Mouse (Mus musculus) liver, adult 2 months (tissue): ENCODE measurements around the gene Pbx3. TPM values are rescaled to one million over a fixed set of nuclear protein-coding genes. Genes with fewer than 3 reads are reported as not detected.
A peak's percentile ranks its signal among the peaks of the same experiment; 100 is the strongest.

ENCODE experiments used
- DNase-seq: peaks from one replicate; pipeline ENCODE4 v3.0.0-alpha.2; 2011; ENCODE audit warnings: low read depth, low spot score; ENCODE audit errors: extremely low read depth
- H3K27ac ChIP-seq: fragments of 200-500 bp; replicated peaks from 2 replicates; pipeline ENCODE4 v1.5.1; 2012; ENCODE audit warnings: low read depth, mild to moderate bottlenecking, control low read depth, inconsistent platforms, low read length; ENCODE audit not compliant: insufficient read depth
- H3K27me3 ChIP-seq: fragments of 200-500 bp; 2 replicates; pipeline ENCODE4 v1.6.1; 2012; ENCODE audit warnings: mild to moderate bottlenecking, moderate library complexity, low read length, inconsistent platforms; ENCODE audit not compliant: control insufficient read depth, insufficient read depth
- H3K36me3 ChIP-seq: fragments of 200-500 bp; 2 replicates; pipeline ENCODE4 v1.6.1; 2012; ENCODE audit warnings: low read length, inconsistent platforms; ENCODE audit not compliant: control insufficient read depth, insufficient read depth
- H3K4me1 ChIP-seq: fragments of 200-500 bp; 2 replicates; pipeline ENCODE4 v1.6.1; 2011; ENCODE audit warnings: low read length; ENCODE audit not compliant: control insufficient read depth, insufficient read depth
- H3K4me3 ChIP-seq: fragments of 200-500 bp; 2 replicates; pipeline ENCODE4 v1.5.1; 2011; ENCODE audit warnings: low read depth, mild to moderate bottlenecking, control low read depth, low read length, moderate library complexity; ENCODE audit not compliant: insufficient read depth
- H3K79me2 ChIP-seq: fragments of 200-500 bp; 2 replicates; pipeline ENCODE4 v1.6.1; 2012; ENCODE audit warnings: inconsistent platforms, mild to moderate bottlenecking, low read length, moderate library complexity; ENCODE audit not compliant: control insufficient read depth, insufficient read depth
- H3K9ac ChIP-seq: fragments of 200-500 bp; 2 replicates; pipeline ENCODE4 v1.6.1; 2012; ENCODE audit warnings: low read depth, mild to moderate bottlenecking, control low read depth, inconsistent platforms, low read length
- CTCF ChIP-seq: fragments of 200-500 bp; IDR thresholded peaks from 2 replicates; pipeline ENCODE4 v1.5.1; 2011; ENCODE audit warnings: low read depth, low read length, control low read depth
- POLR2A ChIP-seq: fragments of 200-500 bp; IDR thresholded peaks from 2 replicates; pipeline ENCODE4 v1.6.1; 2011; ENCODE audit warnings: low read length, control low read depth; ENCODE audit not compliant: insufficient read depth; ENCODE audit errors: extremely low read depth
- WGBS: fragments of 180-500 bp; shearing (Covaris S2); methylation state at CpG from one replicate; pipeline ENCODE4 v1.1.7; 2018; 5-methylcytosine and 5-hydroxymethylcytosine counted together
- polyA plus RNA-seq: library from polyadenylated mRNA; depleted of rRNA; stranded (reverse); fragments of >200 nt; gene quantifications from 2 replicates; pipeline ENCODE4 v1.2.3, GENCODE M21; 2012
- total RNA-seq: library from RNA; depleted of rRNA; stranded (reverse); fragments of >200 nt; gene quantifications from 2 replicates; pipeline ENCODE4 v1.2.3, GENCODE M21; 2014

Gene Pbx3
- total and polyA plus RNA-seq, 2 experiments: 1.0 to 1.9 TPM

DNA sequence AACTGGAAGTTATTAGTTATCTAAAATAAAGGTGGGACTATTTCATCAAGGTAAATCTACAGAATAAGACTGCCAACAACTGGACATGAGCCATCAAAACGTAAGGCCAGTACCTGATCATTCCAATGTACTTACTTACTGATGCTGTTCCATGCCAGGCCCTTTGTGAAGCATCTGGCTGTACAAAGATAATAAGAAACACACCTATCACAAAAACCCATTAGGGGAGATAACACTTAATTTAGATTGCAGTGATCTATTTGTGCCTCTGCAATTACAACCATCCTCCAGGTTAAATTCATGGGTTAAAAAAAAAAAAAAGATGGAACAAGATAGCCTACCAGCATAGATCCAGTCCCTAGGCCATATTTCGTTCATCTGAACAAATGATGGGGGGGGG, 88.7 kb downstream of the Pbx3 start:
- DNase-seq: no peak
- Histone ChIP-seq H3K27ac (no peak overlapping the region), H3K4me1 (peaks cover 3% of the 10 kb centered on the region; the same call in 1 of the 2 replicates), H3K4me3 (no peak overlapping the region), H3K79me2 (no peaks in the 10 kb centered on the region), H3K36me3 (no peaks in the 10 kb centered on the region), H3K27me3 (no peaks in the 10 kb centered on the region), H3K9ac (no peak overlapping the region)
- WGBS: 87% methylated on average over 2 of the region's 2 CpGs
- TF ChIP-seq CTCF (no peak), POLR2A (no peak)

DNA sequence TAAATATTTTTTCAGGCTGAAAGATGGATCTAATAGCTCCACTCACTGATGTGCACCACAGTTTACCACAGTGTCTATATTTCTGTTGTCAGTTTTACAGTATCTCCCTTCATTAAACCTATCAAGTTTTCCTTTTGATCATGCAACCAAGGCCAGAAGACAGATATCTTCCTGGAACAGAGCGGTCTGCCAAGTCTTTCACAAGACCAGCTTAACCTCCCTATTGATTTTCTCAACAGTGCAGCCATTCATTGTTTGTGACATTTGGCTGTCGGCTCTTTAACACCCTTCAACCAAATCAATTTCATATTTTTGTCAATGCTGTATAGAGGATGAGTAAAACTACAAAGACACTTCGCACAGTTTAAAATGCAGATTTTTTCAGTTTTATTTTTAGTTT, 91.9 kb downstream of the Pbx3 start:
- H3K4me1 ChIP-seq: peaks cover 3% of the 10 kb centered on the region; the same call in 1 of the 2 replicates
- no peaks in the 10 kb centered on the region for H3K79me2 ChIP-seq
- TF ChIP-seq CTCF (no peak), POLR2A (no peak)
- peak; percentile 89 for DNase-seq
- no peaks in the 10 kb centered on the region for H3K27me3 ChIP-seq
- H3K27ac ChIP-seq: no peak overlapping the region
- 21% methylated on average over 3 of the region's 3 CpGs for WGBS
- H3K36me3 ChIP-seq: no peaks in the 10 kb centered on the region
- H3K9ac ChIP-seq: no peak overlapping the region
- no peak overlapping the region for H3K4me3 ChIP-seq

GRCm38 (mm10) chr2:34279726-34280125, 93.2 kb downstream of the Pbx3 start:
- no peak overlapping the region for H3K27ac ChIP-seq
- H3K4me3 ChIP-seq: no peak overlapping the region
- WGBS: 47% methylated on average over 6 of the region's 6 CpGs
- H3K27me3 ChIP-seq: no peaks in the 10 kb centered on the region
- H3K36me3 ChIP-seq: no peaks in the 10 kb centered on the region
- no peaks in the 10 kb centered on the region for H3K79me2 ChIP-seq
- peak; percentile 36 for DNase-seq
- H3K4me1 ChIP-seq: peaks cover 3% of the 10 kb centered on the region; the same call in 1 of the 2 replicates
- TF ChIP-seq CTCF (no peak), POLR2A (no peak)
- H3K9ac ChIP-seq: no peak overlapping the region

DNA sequence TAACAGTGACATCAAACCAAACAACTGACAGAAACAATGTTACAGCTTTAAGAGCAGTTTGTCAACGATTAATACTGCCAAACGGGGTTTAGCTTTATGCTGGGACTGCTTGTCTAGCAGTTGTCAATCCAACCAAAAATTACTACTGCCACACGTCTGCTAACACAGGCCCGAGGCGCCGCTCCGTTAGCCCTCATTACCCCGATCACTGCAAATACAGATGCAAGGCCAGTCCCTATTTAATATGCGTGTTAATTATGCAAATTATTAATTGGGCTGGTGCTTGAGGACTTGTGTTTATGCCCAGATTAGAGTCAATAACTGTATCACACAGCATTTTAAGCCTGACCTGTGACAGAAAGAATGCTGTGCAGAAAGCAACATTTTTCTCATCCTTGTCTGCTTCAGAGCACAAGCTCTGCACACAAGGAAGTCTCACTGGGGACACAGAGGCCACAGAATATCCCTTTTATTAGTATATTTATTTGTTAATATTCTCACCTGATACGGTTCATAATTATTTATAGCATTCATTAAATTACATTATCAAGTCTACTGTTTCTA, 97.2 kb downstream of the Pbx3 start:
- peaks cover 3% of the 10 kb centered on the region; the same call in 1 of the 2 replicates for H3K4me1 ChIP-seq
- H3K4me3 ChIP-seq: no peak overlapping the region
- no peak overlapping the region for H3K27ac ChIP-seq
- DNase-seq: no peak
- H3K27me3 ChIP-seq: no peaks in the 10 kb centered on the region
- WGBS: 88% methylated on average over 10 of the region's 10 CpGs
- TF ChIP-seq POLR2A (no peak), CTCF (no peak)
- no peaks in the 10 kb centered on the region for H3K79me2 ChIP-seq
- no peak overlapping the region for H3K9ac ChIP-seq
- H3K36me3 ChIP-seq: no peaks in the 10 kb centered on the region

- Histone ChIP-seq H3K27ac (no peak overlapping the region), H3K79me2 (no peaks in the 10 kb centered on the region), H3K9ac (no peak overlapping the region), H3K36me3 (no peaks in the 10 kb centered on the region), H3K4me3 (no peak overlapping the region), H3K27me3 (no peaks in the 10 kb centered on the region), H3K4me1 (no peaks in the 10 kb centered on the region)
- TF ChIP-seq POLR2A: no peak
- TF ChIP-seq CTCF: no peak
- no peak for DNase-seq
These were observed 110.9 kb downstream of the Pbx3 start for GRCm38 (mm10) chr2:34262046-34262445.

- WGBS: 91% methylated on average over 4 of the region's 4 CpGs
- TF ChIP-seq POLR2A (no peak), CTCF (no peak)
- H3K79me2 ChIP-seq: no peaks in the 10 kb centered on the region
These were observed 112.3 kb downstream of the Pbx3 start for GRCm38 (mm10) chr2:34260653-34261076.

More at GRCm38 (mm10) chr2:34260653-34261076, 112.3 kb downstream of the Pbx3 start:
- no peak overlapping the region for H3K4me3 ChIP-seq
- H3K36me3 ChIP-seq: no peaks in the 10 kb centered on the region
- no peak overlapping the region for H3K27ac ChIP-seq
- no peak overlapping the region for H3K9ac ChIP-seq
- H3K27me3 ChIP-seq: no peaks in the 10 kb centered on the region
- H3K4me1 ChIP-seq: no peaks in the 10 kb centered on the region
- DNase-seq: no peak
